In genomic region chr11:90168338-90169065, GRCm38 (mm10) we compare ENCODE assay signal across 10 mouse cellular contexts. TPM values are rescaled to one million over a fixed set of nuclear protein-coding genes. Genes with fewer than 3 reads are reported as not detected.
DNase-seq lines count a peak whose midpoint lies in the region; ATAC-seq and TF ChIP-seq lines count a peak whose summit lies in the region.
"Had no signal": no experiment of that assay in that cellular context is flagged by ENCODE, and none has a peak within 500 bp of the region (broad histone marks: within the 10 kb centered on the region; RNA-seq: fewer than 3 reads in every experiment).

No protein-coding gene starts in this region.

- 89% methylated on average over 10 of the region's 10 CpGs for WGBS in lung, postnatal 0 days
- 76% methylated on average over 10 of the region's 10 CpGs for WGBS in heart, embryonic 11.5 days (ENCODE audit: insufficient replicate concordance)

- no peak for TF ChIP-seq EP300 in lung, postnatal 0 days (IDR thresholded peaks at IDR 0.05)

- no peaks in the 10 kb centered on the region for H3K27me3 ChIP-seq in lung, postnatal 0 days (replicated peaks; ENCODE audit: insufficient read depth, low read length)
- no peaks in the 10 kb centered on the region for H3K27me3 ChIP-seq in heart, embryonic 11.5 days (ENCODE audit: control insufficient read depth, insufficient read depth, low read length)
- H3K27me3 ChIP-seq: liver, embryonic 13.5 days; stomach, embryonic 15.5 days had no signal

- no peak overlapping the region for H3K9ac ChIP-seq in lung, postnatal 0 days (replicated peaks; ENCODE audit: low read depth)
- no peak overlapping the region for H3K9ac ChIP-seq in heart, embryonic 11.5 days (ENCODE audit: low read depth, low read length)
- H3K9ac ChIP-seq: liver, embryonic 13.5 days; stomach, embryonic 15.5 days had no signal

- peak; percentile 51 for TF ChIP-seq CTCF in lung, postnatal 0 days (IDR thresholded peaks at IDR 0.05)

- no peaks in the 10 kb centered on the region for H3K4me1 ChIP-seq in lung, postnatal 0 days (ENCODE audit: insufficient read depth, low read depth, low read length)
- no peaks in the 10 kb centered on the region for H3K4me1 ChIP-seq in heart, embryonic 11.5 days (ENCODE audit: control insufficient read depth, insufficient read depth, low read length)
- H3K4me1 ChIP-seq: liver, embryonic 13.5 days; stomach, embryonic 15.5 days had no signal

- H3K4me3 ChIP-seq in lung, postnatal 0 days (ENCODE audit: low read depth, low read length): no peak overlapping the region
- H3K4me3 ChIP-seq in heart, embryonic 11.5 days (ENCODE audit: low read depth, low read length): no peak overlapping the region
- H3K4me3 ChIP-seq: liver, embryonic 13.5 days; stomach, embryonic 15.5 days had no signal

- ATAC-seq in lung, postnatal 0 days: no peak
- ATAC-seq in heart, embryonic 11.5 days (replicated peaks; ENCODE audit: insufficient number of reproducible peaks, low FRiP score, low TSS enrichment): no peak

- H3K27ac ChIP-seq in lung, postnatal 0 days (ENCODE audit: low read length): no peak overlapping the region
- peak overlapping the region; percentile 16; the same call in 1 of the 2 replicates for H3K27ac ChIP-seq in heart, embryonic 11.5 days (ENCODE audit: low read depth, low read length)
- H3K27ac ChIP-seq: liver, embryonic 13.5 days; stomach, embryonic 15.5 days had no signal

- no peak overlapping the region for H3K4me2 ChIP-seq in lung, postnatal 0 days (replicated peaks; ENCODE audit: low read depth, low read length)
- no peak overlapping the region for H3K4me2 ChIP-seq in heart, embryonic 11.5 days
- H3K4me2 ChIP-seq: liver, embryonic 13.5 days; stomach, embryonic 15.5 days had no signal

- no peaks in the 10 kb centered on the region for H3K36me3 ChIP-seq in lung, postnatal 0 days (ENCODE audit: insufficient read depth, low read length)
- H3K36me3 ChIP-seq in heart, embryonic 11.5 days (ENCODE audit: control insufficient read depth, insufficient read depth, low read length): no peaks in the 10 kb centered on the region
- H3K36me3 ChIP-seq: liver, embryonic 13.5 days; stomach, embryonic 15.5 days had no signal

- DNase-seq in heart, adult 8-10 months (ENCODE audit: low spot score): peak; percentile 9
- DNase-seq in heart, adult 9 months (ENCODE audit: low spot score in 2 of 2): no peak
- peak; percentile 30 for DNase-seq in lung, postnatal 0 days (ENCODE audit: low spot score)
- no peak for DNase-seq in lung, postnatal 25 days (ENCODE audit: low spot score)
- DNase-seq in lung, postnatal 14 days: peak; percentile 16
- no peak for DNase-seq in Muller cell, postnatal 12 days (ENCODE audit: inconsistent ontology term)
- DNase-seq in thymus, postnatal 10 days (ENCODE audit: low spot score in 2 of 2): no peak
- DNase-seq: liver, embryonic 13.5 days had no signal

- no peaks in the 10 kb centered on the region for H3K9me3 ChIP-seq in lung, postnatal 0 days (ENCODE audit: low read length)
- no peaks in the 10 kb centered on the region for H3K9me3 ChIP-seq in heart, embryonic 11.5 days (replicated peaks; ENCODE audit: control insufficient read depth, low read length)
- H3K9me3 ChIP-seq: liver, embryonic 13.5 days; stomach, embryonic 15.5 days had no signal

RNA-seq across cellular contexts. Expression of gene Gm45716, which starts 19.0 kb away (rescaled TPM):
- total RNA-seq in heart, adult 8-10 months (2022): 1 to 10 TPM; 5.7 to 7.4 (median 7.1) TPM
- polyA plus RNA-seq in lung, postnatal 0 days (2015; fragmentation: Nextera tagmentation; extraction: Ambion mirVana): 11.8 and 11.9 TPM in 2 replicates
- polyA plus RNA-seq in heart, embryonic 11.5 days (2014; fragmentation: Nextera tagmentation; extraction: Ambion mirVana): 50.9 TPM in 2 replicates

Comparison
In these comparisons a context has a peak if more than half of its experiments do, and no peak if none do; other contexts are left out.
1. DNase-seq: peak in heart, adult 8-10 months (single experiment), lung, postnatal 0 days (single experiment) and lung, postnatal 14 days (single experiment); none in heart, adult 9 months (0 of 2), lung, postnatal 25 days (single experiment), Muller cell, postnatal 12 days (single experiment) and thymus, postnatal 10 days (0 of 2).